Mouse (Mus musculus): ENCODE data around the gene Lce1h.

The Lce1h gene

DNA sequence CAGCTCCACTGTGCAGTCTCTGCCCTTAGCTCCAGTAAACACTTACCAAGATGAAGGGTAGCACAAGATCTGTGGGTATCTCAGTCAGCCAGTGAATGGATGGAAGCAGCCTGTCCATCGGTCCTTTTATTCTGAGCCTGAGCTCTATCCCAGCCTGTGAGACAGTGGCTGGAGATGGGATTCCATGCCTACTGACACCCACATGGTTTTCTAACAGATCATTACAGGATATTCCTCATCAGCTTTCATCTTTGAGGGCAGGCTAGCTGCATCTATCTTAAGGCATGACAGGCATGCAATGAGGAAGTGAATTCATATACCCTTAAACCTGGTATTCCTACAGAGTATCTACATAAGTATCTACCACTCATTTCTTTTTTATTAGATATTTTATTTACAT is at the start of gene Lce1h:
Lce1h (minus strand) TSS at position 101 of the 400 bp plus-strand sequence.
- ATAC-seq (ENCODE audit: insufficient number of reproducible peaks, low FRiP score, low TSS enrichment): no peak

DNA sequence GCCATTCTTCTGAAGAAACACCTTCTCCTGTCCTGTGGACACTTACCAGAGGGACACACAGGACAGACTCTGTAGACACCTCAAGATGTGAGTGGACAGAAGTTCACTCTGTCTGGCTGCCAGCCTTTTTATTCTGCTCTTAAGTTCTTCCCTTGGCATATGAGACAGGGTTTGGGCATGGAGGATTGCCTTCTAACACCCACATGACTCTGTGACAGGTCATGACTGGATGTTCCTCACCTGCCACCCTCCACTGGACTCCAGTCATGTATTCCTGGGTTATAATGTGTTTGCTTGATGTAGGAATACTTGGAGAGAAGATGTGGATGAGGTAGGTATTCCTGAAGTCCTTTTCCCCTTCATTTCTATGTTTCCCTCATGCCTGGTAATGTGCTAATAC is 42.9 kb upstream of the Lce1h start, which contains the start of gene Lce1k:
Lce1k (minus strand) TSS at position 101 of the 400 bp plus-strand sequence.
- no peak for ATAC-seq (ENCODE audit: insufficient number of reproducible peaks, low FRiP score, low TSS enrichment)

GRCm38 (mm10) chr3:92790414-92790813 is 25.5 kb upstream of the Lce1h start, which contains the start of gene Lce1j:
Gene Lce1j (minus strand): TSS chr3:92790514.
- no peak for ATAC-seq (ENCODE audit: insufficient number of reproducible peaks, low FRiP score, low TSS enrichment)

DNA sequence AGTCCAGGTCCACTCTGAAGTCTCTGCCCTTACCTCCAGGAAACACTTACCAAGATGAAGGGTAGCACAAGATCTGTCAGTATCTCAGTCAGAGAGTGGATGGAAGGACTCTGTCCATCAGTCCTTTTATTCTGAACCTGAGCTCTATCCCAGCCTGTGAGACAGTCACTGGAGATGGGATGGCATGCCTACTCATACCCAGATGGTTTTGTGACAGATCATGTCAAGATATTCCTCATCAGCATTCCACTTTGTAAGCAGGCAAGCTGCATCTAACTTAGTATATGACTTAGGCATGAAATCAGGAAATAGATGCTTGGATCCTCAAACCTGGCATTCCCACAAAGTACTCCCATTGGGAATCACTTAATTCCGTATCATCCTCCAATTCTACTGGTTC is 13.9 kb upstream of the Lce1h start, which contains the start of gene Lce1i:
Lce1i (minus strand) TSS at position 101 of the 400 bp plus-strand sequence.
- ATAC-seq (ENCODE audit: insufficient number of reproducible peaks, low FRiP score, low TSS enrichment): no peak

GRCm38 (mm10) chr3:92771573-92771972 is 6.7 kb upstream of the Lce1h start:
- ATAC-seq (ENCODE audit: insufficient number of reproducible peaks, low FRiP score, low TSS enrichment): no peak

DNA sequence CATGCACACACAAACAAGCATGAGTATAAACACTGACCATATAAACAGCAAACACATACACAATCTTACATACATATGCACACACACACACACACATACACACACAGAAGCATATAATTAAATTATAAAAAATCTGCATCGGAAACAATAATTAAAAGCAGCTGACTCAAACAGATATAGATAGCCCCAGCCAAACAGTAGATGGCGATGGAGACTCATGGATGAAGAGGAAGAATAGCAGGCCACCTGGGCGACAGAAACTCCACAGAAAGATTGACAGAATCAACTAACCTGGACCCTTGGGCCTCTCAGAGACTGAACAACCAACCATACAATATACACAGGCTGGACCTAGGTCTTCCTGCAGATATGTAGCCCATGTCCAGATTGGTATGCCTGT is 11.7 kb downstream of the Lce1h start:
- ATAC-seq (ENCODE audit: insufficient number of reproducible peaks, low FRiP score, low TSS enrichment): no peak

- ATAC-seq (ENCODE audit: insufficient number of reproducible peaks, low FRiP score, low TSS enrichment): no peak
These were observed 12.6 kb downstream of the Lce1h start, which contains the start of gene Lce1g for GRCm38 (mm10) chr3:92752238-92752637. Gene Lce1g (minus strand): TSS chr3:92752338.

DNA sequence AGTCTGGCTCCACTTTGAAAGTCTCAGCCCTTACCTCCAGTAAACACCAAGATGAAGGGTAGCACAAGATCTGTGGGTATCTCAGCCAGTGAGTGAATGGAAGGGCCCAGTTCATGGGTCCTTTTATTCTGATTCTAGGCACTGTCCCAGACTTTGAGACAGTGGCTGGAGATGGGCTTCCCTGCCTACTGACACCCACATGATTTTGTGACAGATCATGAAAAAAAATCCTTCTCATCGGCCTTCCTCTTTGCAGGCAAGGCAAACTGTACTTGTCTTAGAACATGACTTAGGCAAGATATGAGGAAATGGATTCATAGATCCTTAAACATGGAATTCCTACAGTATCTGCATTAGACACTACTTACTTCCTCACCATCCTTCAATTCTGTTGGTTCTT is 25.9 kb downstream of the Lce1h start, which contains the start of gene Gm38119:
Gm38119 (minus strand) TSS at position 101 of the 400 bp plus-strand sequence.
- no peak for ATAC-seq (ENCODE audit: insufficient number of reproducible peaks, low FRiP score, low TSS enrichment)

DNA sequence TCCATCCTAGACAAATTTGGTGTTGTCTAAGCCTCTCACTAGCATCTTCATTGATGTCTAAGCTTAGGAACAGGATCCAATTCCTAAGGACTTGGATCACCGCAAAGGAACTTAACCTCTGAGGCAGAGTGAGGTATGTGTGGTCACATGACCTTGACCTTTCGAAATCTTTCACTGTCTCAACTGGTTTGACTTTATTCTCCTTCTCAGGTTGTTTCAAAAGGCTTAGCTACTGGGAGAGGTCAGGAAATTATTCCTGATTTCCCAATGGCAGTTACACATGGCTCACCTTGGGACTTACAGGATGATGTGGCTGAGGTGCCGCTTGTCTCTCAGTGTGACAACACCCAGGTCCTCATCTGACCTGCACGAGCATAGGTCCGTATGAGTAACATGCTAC is 42.2 kb downstream of the Lce1h start:
- no peak for ATAC-seq (ENCODE audit: insufficient number of reproducible peaks, low FRiP score, low TSS enrichment)

GRCm38 (mm10) chr3:92720250-92720649 is 44.6 kb downstream of the Lce1h start, which contains the start of gene Lce1f:
Gene Lce1f (minus strand): TSS chr3:92720350.
- ATAC-seq (ENCODE audit: insufficient number of reproducible peaks, low FRiP score, low TSS enrichment): no peak

- ATAC-seq (ENCODE audit: insufficient number of reproducible peaks, low FRiP score, low TSS enrichment): no peak
These were observed 49.7 kb downstream of the Lce1h start for GRCm38 (mm10) chr3:92715122-92715521.
